Comparison of ENCODE assay signal across 9 mouse cellular contexts in genomic region chr13:33085695-33086432, GRCm38 (mm10). TPM values are rescaled to one million over a fixed set of nuclear protein-coding genes. Genes with fewer than 3 reads are reported as not detected.
DNase-seq lines count a peak whose midpoint lies in the region; ATAC-seq and TF ChIP-seq lines count a peak whose summit lies in the region.
"Had no signal": no experiment of that assay in that cellular context is flagged by ENCODE, and none has a peak within 500 bp of the region (broad histone marks: within the 10 kb centered on the region; RNA-seq: fewer than 3 reads in every experiment).

No protein-coding gene starts in this region.

- no peak overlapping the region for H3K9ac ChIP-seq in liver, adult 2 months (ENCODE audit: low read depth, low read length)
- H3K9ac ChIP-seq in liver, embryonic 11.5 days (ENCODE audit: low read depth, low read length) = no peak overlapping the region
- no peak overlapping the region for H3K9ac ChIP-seq in intestine, postnatal 0 days (ENCODE audit: low read depth, low read length)

- no peaks in the 10 kb centered on the region for H3K79me2 ChIP-seq in liver, adult 2 months (ENCODE audit: control insufficient read depth, insufficient read depth, low read length)

- TF ChIP-seq POLR2A in liver, adult 2 months (IDR thresholded peaks at IDR 0.05; ENCODE audit: extremely low read depth, insufficient read depth, low read length) = no peak

- no peaks in the 10 kb centered on the region for H3K4me1 ChIP-seq in liver, adult 2 months (ENCODE audit: control insufficient read depth, insufficient read depth, low read length)
- H3K4me1 ChIP-seq in liver, embryonic 11.5 days (replicated peaks; ENCODE audit: control insufficient read depth, insufficient read depth, low read length) = no peaks in the 10 kb centered on the region
- no peaks in the 10 kb centered on the region for H3K4me1 ChIP-seq in intestine, postnatal 0 days (replicated peaks; ENCODE audit: control insufficient read depth, insufficient read depth, low read length)
- peaks cover 16% of the 10 kb centered on the region for H3K4me1 ChIP-seq in midbrain, embryonic 10.5 days

- no peak overlapping the region for H3K27ac ChIP-seq in liver, adult 2 months (replicated peaks; ENCODE audit: insufficient read depth, low read depth, low read length)
- H3K27ac ChIP-seq in liver, embryonic 11.5 days (ENCODE audit: low read depth, low read length) = no peak overlapping the region
- peak overlapping the region; percentile 42; the same call in 1 of the 2 replicates for H3K27ac ChIP-seq in intestine, postnatal 0 days (ENCODE audit: low read depth, low read length)
- 0 out of 2 replicates have a peak overlapping the region, but pooled peaks have one; percentile 46 for H3K27ac ChIP-seq in midbrain, embryonic 10.5 days (replicated peaks)

- peak; percentile 29 for DNase-seq in liver, adult 2 months (ENCODE audit: extremely low read depth, low read depth, low spot score)
- DNase-seq in liver, embryonic 11.5 days (ENCODE audit: low spot score) = no peak
- peak; percentile 26 to 64 for DNase-seq in cerebellum, postnatal 25 days
- no peak for DNase-seq in midbrain, embryonic 10.5 days (ENCODE audit: low spot score)
- DNase-seq in telencephalon, adult 2 months (ENCODE audit: low read depth, low spot score) = peak; percentile 83
- DNase-seq in thymus, postnatal 14 days = no peak

- no peaks in the 10 kb centered on the region for H3K36me3 ChIP-seq in liver, adult 2 months (ENCODE audit: control insufficient read depth, insufficient read depth, low read length)
- no peaks in the 10 kb centered on the region for H3K36me3 ChIP-seq in liver, embryonic 11.5 days (ENCODE audit: control insufficient read depth, insufficient read depth, low read length)
- no peaks in the 10 kb centered on the region for H3K36me3 ChIP-seq in intestine, postnatal 0 days (ENCODE audit: control insufficient read depth, insufficient read depth)
- H3K36me3 ChIP-seq in midbrain, embryonic 10.5 days = no peaks in the 10 kb centered on the region

- no peaks in the 10 kb centered on the region for H3K9me3 ChIP-seq in liver, embryonic 11.5 days (ENCODE audit: control insufficient read depth, low read length)
- H3K9me3 ChIP-seq in intestine, postnatal 0 days (ENCODE audit: control insufficient read depth) = no peaks in the 10 kb centered on the region
- peaks cover 10% of the 10 kb centered on the region; the same call in 1 of the 2 replicates for H3K9me3 ChIP-seq in midbrain, embryonic 10.5 days (replicated peaks)

- no peaks in the 10 kb centered on the region for H3K27me3 ChIP-seq in liver, adult 2 months (ENCODE audit: control insufficient read depth, insufficient read depth, low read length)
- H3K27me3 ChIP-seq in liver, embryonic 11.5 days (replicated peaks; ENCODE audit: control insufficient read depth, insufficient read depth, low read length) = no peaks in the 10 kb centered on the region
- no peaks in the 10 kb centered on the region for H3K27me3 ChIP-seq in intestine, postnatal 0 days (replicated peaks; ENCODE audit: control insufficient read depth, insufficient read depth, low read length)
- H3K27me3 ChIP-seq in midbrain, embryonic 10.5 days (ENCODE audit: low read depth, poor library complexity, severe bottlenecking) = no peaks in the 10 kb centered on the region

- TF ChIP-seq CTCF in liver, adult 2 months (IDR thresholded peaks at IDR 0.05; ENCODE audit: low read depth, low read length) = no peak
- TF ChIP-seq CTCF in intestine, postnatal 0 days (IDR thresholded peaks at IDR 0.05; ENCODE audit: low read depth) = no peak

- H3K4me2 ChIP-seq in liver, embryonic 11.5 days = no peak overlapping the region
- no peak overlapping the region for H3K4me2 ChIP-seq in intestine, postnatal 0 days (replicated peaks; ENCODE audit: low read depth)

- no peak overlapping the region for H3K4me3 ChIP-seq in liver, adult 2 months (ENCODE audit: insufficient read depth, low read depth, low read length)
- H3K4me3 ChIP-seq in liver, embryonic 11.5 days (ENCODE audit: low read depth, low read length) = no peak overlapping the region
- no peak overlapping the region for H3K4me3 ChIP-seq in intestine, postnatal 0 days (ENCODE audit: low read depth, low read length)
- H3K4me3 ChIP-seq in midbrain, embryonic 10.5 days = no peak overlapping the region

- ATAC-seq in liver, embryonic 11.5 days (replicated peaks; ENCODE audit: low FRiP score) = no peak
- 0 out of 2 replicates have a peak, but pooled peaks have one; percentile 10 for ATAC-seq in intestine, postnatal 0 days
- no peak for ATAC-seq in activated CD4-positive, CD25-positive, alpha-beta regulatory T cell, adult 4 months

RNA-seq across cellular contexts. Expression of gene Serpinb1b, which starts 7.5 kb away (rescaled TPM):
- 0.09 TPM in 1 of 2 replicates, not detected in the other for total RNA-seq in liver, adult 2 months (2014; rRNA removed)
- polyA plus RNA-seq in liver, adult 2 months (2012; rRNA removed) = not detected in 2 replicates
- polyA plus RNA-seq in liver, embryonic 11.5 days (2014; fragmentation: Nextera tagmentation; extraction: Ambion mirVana) = not detected in 2 replicates
- polyA plus RNA-seq in intestine, postnatal 0 days (2015; fragmentation: Nextera tagmentation; extraction: Ambion mirVana) = 0.17 and 0.20 TPM in 2 replicates
- polyA plus RNA-seq in midbrain, embryonic 10.5 days (2016; fragmentation: Nextera tagmentation; extraction: Ambion mirVana) = 0.25 and 0.39 TPM in 2 replicates
- not detected for polyA plus RNA-seq in activated CD4-positive, CD25-positive, alpha-beta regulatory T cell, adult 4 months (2017; shearing (Covaris generic))
- total RNA-seq: hematopoietic stem cell, adult 5-6 weeks had no signal

RNA-seq across cellular contexts. Expression of gene Serpinb9b, which starts 58.6 kb away (rescaled TPM):
- not detected in 2 replicates for total RNA-seq in liver, adult 2 months (2014; rRNA removed)
- polyA plus RNA-seq in liver, adult 2 months (2012; rRNA removed) = 0.04 and 0.05 TPM in 2 replicates
- polyA plus RNA-seq in liver, embryonic 11.5 days (2014; fragmentation: Nextera tagmentation; extraction: Ambion mirVana) = not detected in 2 replicates
- polyA plus RNA-seq in intestine, postnatal 0 days (2015; fragmentation: Nextera tagmentation; extraction: Ambion mirVana) = 1.5 and 1.9 TPM in 2 replicates
- not detected in 2 replicates for polyA plus RNA-seq in midbrain, embryonic 10.5 days (2016; fragmentation: Nextera tagmentation; extraction: Ambion mirVana)
- polyA plus RNA-seq in activated CD4-positive, CD25-positive, alpha-beta regulatory T cell, adult 4 months (2017; shearing (Covaris generic)) = under 1 TPM in 1 of 2 experiments, not detected in 1; 0.15 TPM
- total RNA-seq: hematopoietic stem cell, adult 5-6 weeks had no signal

Comparison
In these comparisons a context has a peak if more than half of its experiments do, and no peak if none do; other contexts are left out.
1. DNase-seq: peak in liver, adult 2 months (single experiment), cerebellum, postnatal 25 days (2 of 2) and telencephalon, adult 2 months (single experiment); none in liver, embryonic 11.5 days (single experiment), midbrain, embryonic 10.5 days (single experiment) and thymus, postnatal 14 days (single experiment).
2. H3K27ac ChIP-seq: peak in intestine, postnatal 0 days (single experiment) and midbrain, embryonic 10.5 days (single experiment); none in liver, adult 2 months (single experiment) and liver, embryonic 11.5 days (single experiment).